Mouse (Mus musculus): ENCODE measurements around the gene Tmprss11c. TPM values are rescaled to one million over a fixed set of nuclear protein-coding genes. Genes with fewer than 3 reads are reported as not detected.
"Not testable (repeated sequence)": the region's sequence is repeated elsewhere in the genome, so short reads cannot be mapped to it uniquely, and the experiment has no call there.

Tmprss11c gene
- not detected in 2 replicates for total RNA-seq (2014; fragmentation: Nextera tagmentation)
- total RNA-seq (2017): not detected in 2 replicates

GRCm38 (mm10) chr5:86289208-86289607, at the start of gene Tmprss11c:
Gene Tmprss11c (minus strand): TSS chr5:86289308.
- ATAC-seq (replicated peaks; ENCODE audit: poor library complexity, severe bottlenecking): no peak

GRCm38 (mm10) chr5:86318018-86318956, 29.2 kb upstream of the Tmprss11c start:
- ATAC-seq (replicated peaks; ENCODE audit: poor library complexity, severe bottlenecking): not testable (repeated sequence)

GRCm38 (mm10) chr5:86306116-86306515, 17.0 kb upstream of the Tmprss11c start:
- ATAC-seq (replicated peaks; ENCODE audit: poor library complexity, severe bottlenecking): no peak

- no peak for ATAC-seq (replicated peaks; ENCODE audit: poor library complexity, severe bottlenecking)
These were observed 14.8 kb upstream of the Tmprss11c start for GRCm38 (mm10) chr5:86303877-86304276.

- no peak for ATAC-seq (replicated peaks; ENCODE audit: poor library complexity, severe bottlenecking)
These were observed 42.5 kb downstream of the Tmprss11c start for GRCm38 (mm10) chr5:86246559-86246958.

- no peak for ATAC-seq (replicated peaks; ENCODE audit: poor library complexity, severe bottlenecking)
These were observed 44.2 kb downstream of the Tmprss11c start for GRCm38 (mm10) chr5:86244880-86245279.

- ATAC-seq (replicated peaks; ENCODE audit: poor library complexity, severe bottlenecking): no peak
These were observed 44.8 kb downstream of the Tmprss11c start for GRCm38 (mm10) chr5:86244275-86244674.

- ATAC-seq (replicated peaks; ENCODE audit: poor library complexity, severe bottlenecking): no peak
These were observed 61.8 kb downstream of the Tmprss11c start for GRCm38 (mm10) chr5:86227156-86227853.

- no peak for ATAC-seq (replicated peaks; ENCODE audit: poor library complexity, severe bottlenecking)
These were observed 91.3 kb downstream of the Tmprss11c start, which contains the start of gene Gnrhr for GRCm38 (mm10) chr5:86197801-86198200. Gene Gnrhr (minus strand): TSS chr5:86197901.

- ATAC-seq (replicated peaks; ENCODE audit: poor library complexity, severe bottlenecking): peak; percentile 41; the same call in 1 of the 2 replicates
These were observed 97.8 kb downstream of the Tmprss11c start for GRCm38 (mm10) chr5:86191356-86191755.

GRCm38 (mm10) chr5:86190770-86191169, 98.3 kb downstream of the Tmprss11c start:
- ATAC-seq (replicated peaks; ENCODE audit: poor library complexity, severe bottlenecking): peak; percentile 73

GRCm38 (mm10) chr5:86190290-86190689, 98.8 kb downstream of the Tmprss11c start:
- peak; percentile 97 for ATAC-seq (replicated peaks; ENCODE audit: poor library complexity, severe bottlenecking)

GRCm38 (mm10) chr5:86187441-86187840, 101.7 kb downstream of the Tmprss11c start:
- ATAC-seq (replicated peaks; ENCODE audit: poor library complexity, severe bottlenecking): no peak

Other genes with a start within 250 kb of the Tmprss11c start
- 26.7 and 28.7 TPM in 2 replicates for gene Cenpc1, start 223.7 kb downstream of the Tmprss11c start, total RNA-seq (2014; fragmentation: Nextera tagmentation)
- 43.5 and 46.1 TPM in 2 replicates for gene Cenpc1, start 223.7 kb downstream of the Tmprss11c start, total RNA-seq (2017)
- 23.6 and 25.4 TPM in 2 replicates for gene Stap1, start 217.6 kb downstream of the Tmprss11c start, total RNA-seq (2014; fragmentation: Nextera tagmentation)
- 43.1 and 63.2 TPM in 2 replicates for gene Stap1, start 217.6 kb downstream of the Tmprss11c start, total RNA-seq (2017)
- gene Uba6, start 116.5 kb downstream of the Tmprss11c start, total RNA-seq (2014; fragmentation: Nextera tagmentation): 14.7 and 24.4 TPM in 2 replicates
- gene Uba6, start 116.5 kb downstream of the Tmprss11c start, total RNA-seq (2017): 16.1 and 21.5 TPM in 2 replicates
- not detected in 2 replicates for gene Gnrhr, start 91.4 kb downstream of the Tmprss11c start, total RNA-seq (2014; fragmentation: Nextera tagmentation)
- gene Gnrhr, start 91.4 kb downstream of the Tmprss11c start, total RNA-seq (2017): not detected in 2 replicates
- gene Tmprss11d, start 84.1 kb upstream of the Tmprss11c start, total RNA-seq (2014; fragmentation: Nextera tagmentation): not detected in 2 replicates
- gene Tmprss11d, start 84.1 kb upstream of the Tmprss11c start, total RNA-seq (2017): not detected in 2 replicates
- gene Tmprss11a, start 179.7 kb upstream of the Tmprss11c start, total RNA-seq (2014; fragmentation: Nextera tagmentation): not detected in 2 replicates
- not detected in 2 replicates for gene Tmprss11a, start 179.7 kb upstream of the Tmprss11c start, total RNA-seq (2017)
- gene Tmprss11g, start 229.3 kb upstream of the Tmprss11c start, total RNA-seq (2014; fragmentation: Nextera tagmentation): not detected in 2 replicates
- not detected in 2 replicates for gene Tmprss11g, start 229.3 kb upstream of the Tmprss11c start, total RNA-seq (2017)